Mouse (Mus musculus): ENCODE data around the gene Agbl1.

DNA sequence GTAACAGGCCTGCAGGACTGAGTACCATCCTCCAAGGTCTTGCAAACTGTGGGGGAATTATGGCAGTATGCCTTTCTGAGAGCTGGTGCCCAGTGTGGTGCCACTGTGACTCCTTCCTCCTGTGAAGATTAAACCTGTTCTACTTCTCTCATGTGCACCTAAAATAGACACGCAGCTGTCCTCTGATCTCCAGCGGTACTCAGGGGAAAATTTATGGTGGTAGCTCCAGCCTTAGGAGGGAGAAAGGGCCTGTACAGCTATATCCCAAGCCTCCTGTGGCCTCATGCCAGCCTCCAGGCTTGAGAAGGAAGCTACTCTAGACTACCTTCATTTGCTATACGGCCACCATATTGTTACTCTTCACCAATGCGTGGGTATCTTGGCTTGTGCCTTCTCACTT, 109.6 kb downstream of the Agbl1 start:
- TF ChIP-seq CTCF (IDR thresholded peaks at IDR 0.05; ENCODE audit: low read depth, low read length) (no peak), TAL1 (conservative IDR thresholded peaks at IDR 0.05; ENCODE audit: low read depth, low read length) (no peak), POLR2AphosphoS5 (IDR thresholded peaks at IDR 0.05; ENCODE audit: insufficient replicate concordance, low read depth, low read length) (no peak), GATA1 (IDR thresholded peaks at IDR 0.05; ENCODE audit: borderline replicate concordance, low read length) (no peak), GATA2 (IDR thresholded peaks at IDR 0.05; ENCODE audit: borderline replicate concordance, low read depth, low read length) (no peak)

Measured in G1E (cell line).